Mouse (Mus musculus) retina, postnatal 7 days (tissue): ENCODE results near the gene Gpc6.

Experiments
- DNase-seq: peaks from one replicate; pipeline ENCODE4 v3.0.0-alpha.2; 2012; ENCODE audit warnings: low read depth, low spot score

Gpc6 gene

GRCm38 (mm10) chr14:117603837-117604236 lies 678.7 kb downstream of the Gpc6 start:
- DNase-seq = no peak

GRCm38 (mm10) chr14:117605750-117606149 lies 680.6 kb downstream of the Gpc6 start:
- DNase-seq = no peak

GRCm38 (mm10) chr14:117611113-117611512 lies 686.0 kb downstream of the Gpc6 start:
- DNase-seq = no peak

- no peak for DNase-seq
Observed at GRCm38 (mm10) chr14:117625100-117625710, 700.1 kb downstream of the Gpc6 start.

- DNase-seq = no peak
Observed at GRCm38 (mm10) chr14:117634238-117634940, 709.3 kb downstream of the Gpc6 start.

GRCm38 (mm10) chr14:117641853-117642252 lies 716.7 kb downstream of the Gpc6 start:
- no peak for DNase-seq

GRCm38 (mm10) chr14:117643069-117643468 lies 718.0 kb downstream of the Gpc6 start:
- no peak for DNase-seq

GRCm38 (mm10) chr14:117648199-117648960 lies 723.3 kb downstream of the Gpc6 start:
- DNase-seq = no peak

- no peak for DNase-seq
Observed at GRCm38 (mm10) chr14:117650141-117650540, 725.0 kb downstream of the Gpc6 start.

GRCm38 (mm10) chr14:117651271-117651670 lies 726.2 kb downstream of the Gpc6 start:
- DNase-seq = no peak

GRCm38 (mm10) chr14:117651938-117652337 lies 726.8 kb downstream of the Gpc6 start:
- no peak for DNase-seq

GRCm38 (mm10) chr14:117655382-117655781 lies 730.3 kb downstream of the Gpc6 start:
- DNase-seq = no peak

GRCm38 (mm10) chr14:117659198-117659761 lies 734.2 kb downstream of the Gpc6 start:
- DNase-seq = no peak

GRCm38 (mm10) chr14:117662261-117662660 lies 737.1 kb downstream of the Gpc6 start:
- no peak for DNase-seq

GRCm38 (mm10) chr14:117664796-117665195 lies 739.7 kb downstream of the Gpc6 start:
- DNase-seq = no peak

GRCm38 (mm10) chr14:117666126-117666525 lies 741.0 kb downstream of the Gpc6 start:
- DNase-seq = no peak

- DNase-seq = no peak
Observed at GRCm38 (mm10) chr14:117673541-117673940, 748.4 kb downstream of the Gpc6 start.

- no peak for DNase-seq
Observed at GRCm38 (mm10) chr14:117674482-117674881, 749.4 kb downstream of the Gpc6 start.

- no peak for DNase-seq
Observed at GRCm38 (mm10) chr14:117679926-117680325, 754.8 kb downstream of the Gpc6 start.

GRCm38 (mm10) chr14:117681321-117681921 lies 756.3 kb downstream of the Gpc6 start:
- DNase-seq = no peak

- DNase-seq = no peak
Observed at GRCm38 (mm10) chr14:117683149-117683548, 758.0 kb downstream of the Gpc6 start.

- no peak for DNase-seq
Observed at GRCm38 (mm10) chr14:117689848-117690247, 764.7 kb downstream of the Gpc6 start.
